Mouse (Mus musculus) spleen, adult 2 months (tissue): ENCODE data around the gene Abtb1.

Experiments
- CTCF ChIP-seq: fragments of 200-500 bp; IDR thresholded peaks from 2 replicates; pipeline ENCODE4 v1.5.1; 2011; ENCODE audit warnings: mild to moderate bottlenecking, inconsistent platforms; ENCODE audit not compliant: insufficient read depth, insufficient read length, insufficient replicate concordance; ENCODE audit errors: extremely low read depth
- POLR2A ChIP-seq: fragments of 200-500 bp; IDR thresholded peaks from 2 replicates; pipeline ENCODE4 v1.6.1; 2011; ENCODE audit warnings: low read depth, low read length, inconsistent platforms

- no peak for TF ChIP-seq CTCF
- TF ChIP-seq POLR2A: no peak
Observed at GRCm38 (mm10) chr6:88858341-88858740, 16.6 kb upstream of the Abtb1 start.
